Mouse (Mus musculus) MEL (cell line): ENCODE measurements around the gene Efr3b.

Source experiments
- CTCF ChIP-seq, 3 experiments: IDR thresholded peaks in 2 of 3; conservative IDR thresholded peaks in 1 of 3; 2 replicates each; pipeline ENCODE4 v1.5.1; 2011 to 2012; ENCODE audit warnings: low read length in 3 of 3, low read depth in 2 of 3, mild to moderate bottlenecking in 2 of 3, improper control_type of control experiment in 1 of 3, inconsistent platforms in 1 of 3, mixed read lengths in 1 of 3, moderate library complexity in 1 of 3; ENCODE audit not compliant: control insufficient read depth in 1 of 3, insufficient read depth in 1 of 3, poor library complexity in 1 of 3, severe bottlenecking in 1 of 3
- ELF1 ChIP-seq: IDR thresholded peaks from 2 replicates; pipeline ENCODE4 v1.6.1; 2014; ENCODE audit warnings: low read depth, mild to moderate bottlenecking, inconsistent platforms, low read length, improper control_type of control experiment, moderate library complexity
- EP300 ChIP-seq, 2 experiments: IDR thresholded peaks; 2 replicates each; pipeline ENCODE4 v1.6.1; 2011; ENCODE audit warnings: improper control_type of control experiment in 2 of 2, low read length in 2 of 2, low read depth in 1 of 2, mild to moderate bottlenecking in 1 of 2
- NELFE ChIP-seq: IDR thresholded peaks from 2 replicates; pipeline ENCODE4 v1.6.1; 2011; ENCODE audit warnings: low read depth, low read length, improper control_type of control experiment
- RAD21 ChIP-seq: IDR thresholded peaks from 2 replicates; pipeline ENCODE4 v1.6.1; 2011; ENCODE audit warnings: mild to moderate bottlenecking, low read depth, low read length, improper control_type of control experiment
- USF1 ChIP-seq: IDR thresholded peaks from 2 replicates; pipeline ENCODE4 v1.6.1; 2014; ENCODE audit warnings: low read depth, mild to moderate bottlenecking, inconsistent platforms, low read length, improper control_type of control experiment, moderate library complexity

GRCm38 (mm10) chr12:3989943-3990342, 48.8 kb downstream of the Efr3b start:
- TF ChIP-seq CTCF (IDR thresholded peaks at IDR 0.05 in 2 of 3, conservative IDR thresholded peaks at IDR 0.05 in 1 of 3; ENCODE audit: control insufficient read depth in 1 of 3, insufficient read depth in 1 of 3, low read depth in 2 of 3, low read length in 3 of 3, poor library complexity in 1 of 3, severe bottlenecking in 1 of 3) (no peak), RAD21 (no peak), EP300 (IDR thresholded peaks at IDR 0.05; ENCODE audit: low read depth in 1 of 2, low read length in 2 of 2) (no peak), NELFE (no peak), USF1 (no peak), ELF1 (no peak)
